Mouse (Mus musculus): Measurements from ENCODE around the gene Samd8. TPM values are rescaled to one million over a fixed set of nuclear protein-coding genes. Genes with fewer than 3 reads are reported as not detected.

Gene Samd8
- 7.6 and 12.3 TPM in 2 replicates for polyA plus RNA-seq (2015; fragmentation: Nextera tagmentation; extraction: Ambion mirVana)

GRCm38 (mm10) chr14:21750008-21750880, at the start of gene Samd8:
Gene Samd8, plus strand, starts transcription at chr14:21750531.

GRCm38 (mm10) chr14:21714486-21714885, 35.8 kb upstream of the Samd8 start, which contains the start of gene Dupd1:
Gene Dupd1, minus strand, starts transcription at chr14:21714576.

GRCm38 (mm10) chr14:21750881-21751542, 681 bp downstream of the Samd8 start, which contains the start of gene Dusp13:
Gene Dusp13, minus strand, starts transcription at chr14:21751181.

GRCm38 (mm10) chr14:21824938-21825337, 74.6 kb downstream of the Samd8 start, which contains the start of gene Vdac2:
Gene Vdac2, plus strand, starts transcription at chr14:21825238.

Other genes with a start within 250 kb of the Samd8 start
- 0.30 and 0.50 TPM in 2 replicates for gene Dupd1, start 36.0 kb upstream of the Samd8 start, polyA plus RNA-seq (2015; fragmentation: Nextera tagmentation; extraction: Ambion mirVana)
- 0.28 and 0.36 TPM in 2 replicates for gene Dusp13, start 650 bp downstream of the Samd8 start, polyA plus RNA-seq (2015; fragmentation: Nextera tagmentation; extraction: Ambion mirVana)
- gene Vdac2, start 74.7 kb downstream of the Samd8 start, polyA plus RNA-seq (2015; fragmentation: Nextera tagmentation; extraction: Ambion mirVana) = 164 and 233 TPM in 2 replicates
- 34.4 and 63.1 TPM in 2 replicates for gene Comtd1, start 98.4 kb downstream of the Samd8 start, polyA plus RNA-seq (2015; fragmentation: Nextera tagmentation; extraction: Ambion mirVana)
- gene Zfp503, start 239.1 kb downstream of the Samd8 start, polyA plus RNA-seq (2015; fragmentation: Nextera tagmentation; extraction: Ambion mirVana) = 18.3 and 19.2 TPM in 2 replicates

All from adrenal gland, postnatal 0 days (tissue).